Mouse (Mus musculus): ENCODE results near the gene Mef2d. TPM values are rescaled to one million over a fixed set of nuclear protein-coding genes. Genes with fewer than 3 reads are reported as not detected.

Gene Mef2d
- polyA plus RNA-seq, 1 experiment from 2014 or later, result 17.7 TPM

DNA sequence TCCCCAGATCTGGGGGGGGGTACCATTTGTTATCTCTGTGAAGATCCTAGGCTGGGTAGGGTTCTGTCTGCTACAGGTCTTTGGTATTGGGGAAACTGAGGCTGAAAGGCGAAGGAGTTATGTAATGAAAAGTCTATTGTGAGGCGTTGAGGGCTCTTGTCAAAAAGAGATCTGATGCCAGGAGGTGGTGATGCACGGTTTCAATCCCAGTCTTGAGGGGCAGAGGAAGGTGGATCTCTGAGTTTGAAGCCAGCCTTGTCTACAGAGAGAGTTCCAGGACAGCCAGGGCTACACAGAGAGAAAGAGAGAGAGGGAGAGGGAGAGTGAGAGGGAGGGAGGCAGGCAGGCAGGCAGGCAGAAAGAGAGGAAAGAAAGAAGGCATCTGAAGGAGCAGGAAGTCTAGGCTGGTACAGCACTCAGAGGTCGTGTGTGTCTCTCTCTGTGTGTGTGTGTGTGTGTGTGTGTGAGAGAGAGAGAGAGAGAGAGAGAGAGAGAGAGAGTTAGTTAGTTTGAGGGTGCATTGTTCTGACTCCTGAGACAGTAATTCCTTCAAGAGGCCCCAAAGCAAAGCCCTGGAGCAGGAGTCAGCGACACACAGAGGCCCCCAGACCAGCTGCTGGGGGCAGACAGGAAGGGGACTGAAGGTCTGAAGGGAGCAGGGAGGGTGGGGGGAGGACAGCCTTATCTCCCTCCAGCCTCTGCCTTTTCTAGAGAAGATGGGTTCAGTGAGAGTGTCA, 4.4 kb downstream of the Mef2d start:
- H3K36me3 ChIP-seq, result no peaks in the 10 kb centered on the region
- H3K27ac ChIP-seq, result peak overlapping the region; percentile 12; the same call in 1 of the 2 replicates
- H3K9me3 ChIP-seq (replicated peaks), result no peaks in the 10 kb centered on the region
- WGBS, result 49% methylated on average over 5 of the region's 5 CpGs
- no peak for ATAC-seq (ENCODE audit: low FRiP score)
- H3K4me1 ChIP-seq, result peaks cover 88% of the 10 kb centered on the region
- peak overlapping the region; percentile 39 for H3K9ac ChIP-seq
- H3K27me3 ChIP-seq, result no peaks in the 10 kb centered on the region
- H3K4me3 ChIP-seq, result no peak overlapping the region
- H3K4me2 ChIP-seq (replicated peaks), result peak overlapping the region; percentile 93; the same call in 1 of the 2 replicates

DNA sequence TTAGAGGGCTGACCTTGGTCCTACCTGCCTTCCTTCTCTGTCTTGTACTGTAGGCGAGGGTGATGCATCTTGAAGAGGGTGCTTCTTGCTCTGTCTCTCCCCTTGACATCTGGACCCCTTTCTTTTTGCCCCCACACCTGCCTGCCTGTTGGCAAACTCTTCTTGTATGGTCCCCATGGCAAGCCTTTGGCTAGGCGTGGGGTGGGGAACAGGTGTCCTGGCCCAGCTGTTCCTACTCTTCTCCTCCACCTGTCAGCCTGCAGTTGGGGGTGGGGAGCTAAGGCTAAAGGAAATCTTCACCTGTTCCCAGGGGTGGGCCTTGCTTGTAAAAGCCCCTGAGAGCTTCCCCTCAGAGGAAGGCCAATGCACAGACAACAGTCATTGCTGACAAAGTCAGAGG, 5.3 kb downstream of the Mef2d start:
- Histone ChIP-seq H3K4me1 (peaks cover 95% of the 10 kb centered on the region), H3K4me3 (no peak overlapping the region), H3K27ac (no peak overlapping the region), H3K4me2 (replicated peaks) (no peak overlapping the region), H3K27me3 (no peaks in the 10 kb centered on the region), H3K9ac (no peak overlapping the region), H3K9me3 (replicated peaks) (no peaks in the 10 kb centered on the region), H3K36me3 (no peaks in the 10 kb centered on the region)
- ATAC-seq (ENCODE audit: low FRiP score), result no peak
- WGBS, result 79% methylated on average over 2 of the region's 2 CpGs

DNA sequence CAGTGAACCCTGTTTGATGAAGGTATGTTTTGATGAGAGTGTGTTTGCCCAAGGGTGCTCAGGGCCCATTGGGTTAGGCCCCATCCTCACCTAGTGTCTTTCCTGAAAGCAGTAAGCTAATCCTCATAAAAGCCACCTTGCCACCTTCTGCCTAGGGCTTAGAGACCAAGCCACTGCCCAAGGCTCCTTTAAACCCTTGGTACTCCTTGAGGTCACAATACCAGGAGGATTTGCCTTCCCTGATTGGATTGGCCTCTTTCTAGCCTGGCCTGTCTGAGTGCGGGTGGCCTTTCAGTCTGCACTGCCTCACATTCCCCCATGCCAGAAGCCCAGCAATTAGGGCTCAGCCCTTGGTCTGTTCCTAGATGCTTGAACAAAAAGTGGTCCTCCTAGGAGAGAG, 5.7 kb downstream of the Mef2d start:
- Histone ChIP-seq H3K9me3 (replicated peaks) (no peaks in the 10 kb centered on the region), H3K4me3 (no peak overlapping the region), H3K36me3 (no peaks in the 10 kb centered on the region), H3K4me2 (replicated peaks) (no peak overlapping the region), H3K27me3 (no peaks in the 10 kb centered on the region), H3K27ac (peak overlapping the region; percentile 87), H3K4me1 (peaks cover 99% of the 10 kb centered on the region), H3K9ac (no peak overlapping the region)
- ATAC-seq (ENCODE audit: low FRiP score), result no peak
- 88% methylated on average over 1 of the region's 1 CpGs for WGBS

DNA sequence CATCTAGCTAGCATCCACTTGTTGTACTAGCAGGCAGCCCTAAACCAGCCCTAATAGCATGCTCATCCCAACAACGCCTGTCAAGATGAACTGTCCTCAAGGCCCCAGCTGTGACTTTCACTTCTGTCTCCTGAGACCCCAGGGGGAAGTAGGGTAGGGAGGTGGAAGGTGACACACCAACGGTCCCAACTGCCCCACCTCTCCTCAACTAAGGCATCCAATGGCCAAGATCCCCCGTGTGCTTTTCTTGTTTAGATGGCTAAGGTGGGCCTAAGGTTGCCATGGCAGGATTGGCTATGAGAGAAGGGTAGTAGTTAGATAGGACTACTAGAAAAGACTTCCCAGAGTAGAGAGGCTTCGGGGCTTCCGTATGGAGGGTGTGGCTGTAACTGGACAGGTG, 6.2 kb downstream of the Mef2d start:
- no peak overlapping the region for H3K4me2 ChIP-seq (replicated peaks)
- H3K4me3 ChIP-seq, result no peak overlapping the region
- ATAC-seq (ENCODE audit: low FRiP score), result no peak
- peak overlapping the region; percentile 87 for H3K27ac ChIP-seq
- H3K9me3 ChIP-seq (replicated peaks), result no peaks in the 10 kb centered on the region
- H3K27me3 ChIP-seq, result no peaks in the 10 kb centered on the region
- H3K9ac ChIP-seq, result no peak overlapping the region
- peaks cover 100% of the 10 kb centered on the region for H3K4me1 ChIP-seq
- no peaks in the 10 kb centered on the region for H3K36me3 ChIP-seq
- WGBS, result 79% methylated on average over 5 of the region's 5 CpGs

DNA sequence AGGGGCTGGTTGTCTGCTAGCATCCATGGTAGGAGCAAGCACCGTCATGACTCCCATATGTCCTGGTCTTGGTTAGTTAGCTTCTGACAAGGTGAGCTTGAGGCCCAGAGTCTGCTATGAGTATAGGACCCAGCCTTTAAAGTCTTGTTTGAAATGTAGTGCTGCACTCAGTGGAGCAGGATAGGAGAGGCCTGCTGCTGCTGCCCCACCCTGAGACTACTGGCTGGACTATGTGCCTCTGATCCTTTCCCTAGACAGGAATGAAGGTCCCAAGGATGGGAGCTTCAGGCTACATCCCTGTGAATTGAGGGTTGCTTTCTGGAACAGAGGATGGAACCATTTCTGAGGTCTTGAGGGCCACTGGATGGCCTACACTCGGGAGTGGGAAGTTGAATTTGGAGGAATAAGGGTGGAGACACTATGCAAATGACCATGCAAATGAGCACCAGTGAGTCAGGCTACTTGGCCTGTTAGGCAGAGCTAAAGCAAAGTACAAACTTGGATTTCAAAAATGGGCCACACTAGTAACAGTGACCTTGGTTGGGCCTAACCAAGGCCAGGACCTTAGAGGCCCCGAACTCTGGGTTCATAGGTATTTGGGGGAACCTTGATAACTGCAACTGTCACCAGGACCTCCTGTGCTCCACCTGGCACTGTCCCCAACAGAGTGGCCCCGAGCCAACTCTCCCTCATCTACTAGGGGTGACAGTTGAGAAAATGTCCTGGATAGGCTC, 6.8 kb downstream of the Mef2d start:
- WGBS, result 74% methylated on average over 4 of the region's 4 CpGs
- no peak for ATAC-seq (ENCODE audit: low FRiP score)
- H3K4me1 ChIP-seq, result peaks cover 94% of the 10 kb centered on the region
- peak overlapping the region; percentile 44; the same call in 1 of the 2 replicates for H3K9ac ChIP-seq
- no peak overlapping the region for H3K4me3 ChIP-seq
- H3K4me2 ChIP-seq (replicated peaks), result peak overlapping the region; percentile 25; the same call in 1 of the 2 replicates
- H3K27me3 ChIP-seq, result no peaks in the 10 kb centered on the region
- H3K9me3 ChIP-seq (replicated peaks), result no peaks in the 10 kb centered on the region
- peak overlapping the region; percentile 87 for H3K27ac ChIP-seq
- H3K36me3 ChIP-seq, result no peaks in the 10 kb centered on the region

DNA sequence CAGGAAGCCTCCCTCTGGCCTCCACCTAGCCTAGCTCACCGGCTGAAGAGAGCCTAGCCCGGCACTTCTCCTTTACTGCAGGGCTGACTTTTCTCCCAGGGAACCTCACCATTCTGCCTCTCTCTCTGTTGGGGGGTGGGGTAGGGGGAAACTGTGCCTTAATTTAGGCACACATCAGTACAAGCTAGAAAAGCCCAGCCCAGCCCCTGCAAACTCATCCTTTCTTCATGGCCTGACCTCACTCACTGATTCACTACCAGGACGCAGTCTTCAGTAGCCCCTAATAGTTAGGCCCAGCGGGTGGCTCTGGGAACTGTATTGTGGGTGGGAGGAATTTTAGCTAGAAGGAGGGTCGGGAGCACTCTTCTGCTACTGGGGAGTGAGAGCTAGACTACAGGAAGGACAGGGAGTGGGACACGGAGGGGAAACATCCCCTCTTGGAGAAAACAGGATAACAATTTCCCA, 7.4 kb downstream of the Mef2d start:
- H3K4me3 ChIP-seq, result no peak overlapping the region
- H3K4me2 ChIP-seq (replicated peaks), result peak overlapping the region; percentile 25

DNA sequence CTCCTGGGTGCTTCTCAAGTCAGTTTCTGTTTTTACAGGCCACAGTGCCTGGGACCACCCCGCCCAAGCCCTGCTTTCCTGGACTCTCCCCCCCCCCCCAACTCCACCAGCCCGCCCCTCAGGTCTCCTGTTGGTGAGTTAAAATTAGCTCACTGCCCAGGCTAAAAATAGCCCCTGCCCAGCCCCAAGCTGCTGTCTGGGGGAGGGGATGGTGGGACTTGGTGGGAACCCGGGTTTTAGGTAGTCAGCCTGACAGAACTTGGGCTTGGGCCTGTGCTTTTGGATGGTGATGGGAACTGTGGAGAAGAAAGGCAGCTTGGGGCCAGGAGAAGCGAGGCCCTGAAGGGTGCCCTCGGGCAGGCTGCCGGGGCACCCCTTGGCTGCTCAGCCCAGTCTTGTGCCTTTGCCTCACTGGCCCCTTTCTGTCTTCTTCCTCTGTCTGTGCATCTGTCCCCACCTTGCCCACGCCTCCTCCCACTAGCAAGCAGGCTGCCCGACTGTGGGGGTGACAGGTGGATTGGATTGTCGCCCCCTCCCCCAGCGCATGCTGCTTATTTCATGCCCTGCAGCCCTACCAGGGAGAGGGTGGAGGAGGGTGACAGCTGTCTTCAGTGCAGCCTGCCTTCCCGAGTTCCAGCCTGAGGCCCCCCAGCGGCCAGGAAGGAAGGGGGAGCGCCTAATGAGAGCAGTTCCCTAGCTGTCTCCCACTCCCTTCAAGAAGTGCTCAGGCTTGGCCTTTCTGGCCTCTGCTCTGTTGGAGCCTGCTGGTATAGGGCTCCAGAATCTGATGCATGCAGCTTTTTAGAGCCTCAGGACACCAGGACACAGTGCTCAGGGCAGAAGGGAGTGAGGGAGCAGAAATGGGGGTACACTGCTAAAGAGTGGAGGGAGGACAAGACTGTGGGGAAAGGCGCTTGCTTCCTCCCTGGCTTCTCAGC, 8.2 kb downstream of the Mef2d start:
- H3K9ac ChIP-seq, result peak overlapping the region; percentile 44
- H3K4me1 ChIP-seq, result peaks cover 80% of the 10 kb centered on the region
- ATAC-seq (ENCODE audit: low FRiP score), result peak; percentile 43
- H3K27me3 ChIP-seq, result no peaks in the 10 kb centered on the region
- H3K27ac ChIP-seq, result peak overlapping the region; percentile 87
- no peaks in the 10 kb centered on the region for H3K9me3 ChIP-seq (replicated peaks)
- 19% methylated on average over 14 of the region's 14 CpGs for WGBS
- H3K4me2 ChIP-seq (replicated peaks), result peak overlapping the region; percentile 25
- H3K36me3 ChIP-seq, result peaks cover under 1% of the 10 kb centered on the region; the same call in 1 of the 2 replicates
- H3K4me3 ChIP-seq, result no peak overlapping the region

More for the DNA sequence above, 7.4 kb downstream of the Mef2d start:
- no peaks in the 10 kb centered on the region for H3K36me3 ChIP-seq
- H3K27ac ChIP-seq, result peak overlapping the region; percentile 87
- H3K27me3 ChIP-seq, result no peaks in the 10 kb centered on the region
- no peaks in the 10 kb centered on the region for H3K9me3 ChIP-seq (replicated peaks)
- ATAC-seq (ENCODE audit: low FRiP score), result no peak
- WGBS, result 14% methylated on average over 6 of the region's 6 CpGs
- peaks cover 88% of the 10 kb centered on the region for H3K4me1 ChIP-seq
- peak overlapping the region; percentile 44; the same call in 1 of the 2 replicates for H3K9ac ChIP-seq

DNA sequence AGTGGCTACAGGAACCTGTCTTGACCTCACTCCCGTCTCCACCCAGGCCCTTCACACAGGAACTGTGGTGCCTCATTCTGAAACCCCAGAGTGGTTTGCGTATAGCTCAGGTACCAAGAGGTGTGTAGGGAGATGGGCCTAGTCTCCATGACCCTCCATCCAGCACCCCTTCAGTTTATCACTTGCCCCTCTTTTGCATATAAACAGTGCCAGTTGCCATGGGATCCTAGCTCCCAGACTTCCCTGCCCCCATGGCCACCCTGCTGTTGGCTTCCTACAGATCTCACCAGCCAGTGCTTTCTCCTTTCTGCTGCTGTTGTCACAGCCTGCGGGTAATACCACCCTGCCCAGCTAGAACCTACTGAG, 8.8 kb downstream of the Mef2d start:
- peaks cover 7% of the 10 kb centered on the region for H3K36me3 ChIP-seq
- no peak overlapping the region for H3K4me3 ChIP-seq
- WGBS, result 53% methylated on average over 3 of the region's 3 CpGs
- ATAC-seq (ENCODE audit: low FRiP score), result 0 out of 2 replicates have a peak, but pooled peaks have one; percentile 6
- peak overlapping the region; percentile 87 for H3K27ac ChIP-seq
- H3K27me3 ChIP-seq, result no peaks in the 10 kb centered on the region
- peaks cover 74% of the 10 kb centered on the region for H3K4me1 ChIP-seq
- H3K4me2 ChIP-seq (replicated peaks), result peak overlapping the region; percentile 25
- H3K9ac ChIP-seq, result no peak overlapping the region; the same call in 1 of the 2 replicates
- H3K9me3 ChIP-seq (replicated peaks), result no peaks in the 10 kb centered on the region

DNA sequence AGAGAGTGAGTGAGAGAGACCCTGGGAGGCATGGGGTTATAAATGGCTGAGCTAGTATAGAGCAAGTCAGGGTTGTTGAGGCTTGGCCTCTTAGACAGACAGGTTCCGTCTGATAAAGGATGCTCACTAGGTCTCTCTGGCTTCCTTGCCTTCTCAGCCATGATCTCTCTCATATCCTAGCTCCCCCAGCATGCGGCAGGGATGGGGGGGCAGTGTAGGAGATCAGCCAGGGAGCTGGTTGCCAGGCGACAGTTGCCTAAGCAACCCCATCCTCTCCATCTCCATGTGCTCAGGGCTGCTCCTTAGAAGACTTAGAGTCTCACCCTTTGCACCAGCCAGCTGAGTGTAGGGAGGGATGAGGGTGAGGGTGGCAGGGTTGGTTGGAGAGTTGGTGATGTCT, 9.9 kb downstream of the Mef2d start:
- Histone ChIP-seq H3K27me3 (no peaks in the 10 kb centered on the region), H3K36me3 (peaks cover 16% of the 10 kb centered on the region), H3K9ac (peak overlapping the region; percentile 6; the same call in 1 of the 2 replicates), H3K4me1 (peaks cover 63% of the 10 kb centered on the region), H3K4me3 (no peak overlapping the region), H3K4me2 (replicated peaks) (peak overlapping the region; percentile 11), H3K9me3 (replicated peaks) (no peaks in the 10 kb centered on the region), H3K27ac (peak overlapping the region; percentile 87)
- ATAC-seq (ENCODE audit: low FRiP score), result peak; percentile 85
- 29% methylated on average over 3 of the region's 3 CpGs for WGBS

DNA sequence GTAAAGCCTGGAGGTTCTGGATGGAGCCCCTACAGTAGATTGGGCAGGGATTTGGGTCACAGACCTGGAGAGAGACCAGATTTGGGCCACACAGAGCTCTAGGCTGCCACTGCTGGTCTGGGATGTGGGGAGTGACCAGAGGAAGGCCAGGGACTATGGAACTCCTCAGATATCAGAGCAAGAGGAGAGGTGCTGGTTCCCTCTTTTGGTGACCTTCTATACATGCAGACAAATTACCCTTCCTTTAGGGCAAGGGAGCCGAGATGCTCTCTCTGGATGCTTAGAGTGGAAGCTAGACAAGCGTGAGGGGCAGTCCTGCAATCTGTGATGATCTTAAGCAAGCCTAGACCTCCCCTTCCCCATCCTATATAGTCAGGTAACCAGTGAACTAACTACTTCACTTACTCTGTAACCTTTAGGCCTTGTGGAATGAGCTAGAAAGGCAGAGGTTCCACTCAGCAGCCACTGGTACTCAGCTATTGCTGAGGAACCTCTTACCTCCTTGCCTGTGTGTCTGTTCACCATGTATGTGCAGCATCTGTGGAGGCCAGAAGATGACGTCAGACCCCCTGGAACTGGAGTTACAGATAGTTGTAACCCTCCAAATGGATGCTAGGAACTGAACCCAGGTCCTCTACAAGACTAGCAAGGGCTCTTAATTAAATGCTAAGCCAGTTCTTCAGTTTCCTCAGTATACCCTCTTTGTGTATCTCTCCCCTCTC, 11.3 kb downstream of the Mef2d start:
- Histone ChIP-seq H3K4me2 (replicated peaks) (no peak overlapping the region), H3K4me1 (peaks cover 56% of the 10 kb centered on the region), H3K9me3 (replicated peaks) (no peaks in the 10 kb centered on the region), H3K4me3 (no peak overlapping the region), H3K27ac (peak overlapping the region; percentile 87; the same call in 1 of the 2 replicates), H3K9ac (no peak overlapping the region), H3K36me3 (peaks cover 19% of the 10 kb centered on the region), H3K27me3 (no peaks in the 10 kb centered on the region)
- ATAC-seq (ENCODE audit: low FRiP score), result no peak
- WGBS, result 87% methylated on average over 3 of the region's 3 CpGs

DNA sequence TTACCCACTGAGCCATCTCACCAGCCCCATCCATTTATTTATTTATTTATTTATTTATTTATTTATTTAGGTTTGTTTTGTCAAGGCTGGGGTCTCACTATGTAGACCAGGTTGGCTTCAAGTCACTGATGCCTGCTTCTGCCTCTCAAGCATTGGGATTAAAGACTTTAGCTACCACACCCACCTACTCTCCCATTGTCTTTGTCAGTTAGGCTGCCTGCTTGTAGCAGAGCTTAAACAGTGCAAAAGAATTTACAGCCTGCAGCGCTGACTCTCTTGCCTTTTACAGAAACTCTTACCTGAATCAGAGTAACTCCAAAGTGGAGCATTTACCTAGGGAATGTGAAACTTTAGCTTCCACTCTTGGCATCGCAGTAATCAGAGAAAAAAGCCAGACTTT, 12.1 kb downstream of the Mef2d start:
- H3K9ac ChIP-seq, result no peak overlapping the region
- ATAC-seq (ENCODE audit: low FRiP score), result no peak
- H3K27ac ChIP-seq, result no peak overlapping the region
- peaks cover 48% of the 10 kb centered on the region for H3K4me1 ChIP-seq
- H3K4me2 ChIP-seq (replicated peaks), result no peak overlapping the region
- peaks cover 21% of the 10 kb centered on the region for H3K36me3 ChIP-seq
- H3K27me3 ChIP-seq, result no peaks in the 10 kb centered on the region
- H3K4me3 ChIP-seq, result no peak overlapping the region
- 89% methylated on average over 2 of the region's 2 CpGs for WGBS
- H3K9me3 ChIP-seq (replicated peaks), result no peaks in the 10 kb centered on the region

Data from hindbrain, embryonic 12.5 days (tissue).